Mouse (Mus musculus) Patski (cell line): ENCODE results near the gene Elavl2. TPM values are rescaled to one million over a fixed set of nuclear protein-coding genes. Genes with fewer than 3 reads are reported as not detected.

Experiments
- ATAC-seq: fragments of 100-300 bp; one replicate; pipeline ENCODE4 v1.8.0; 2021
- CTCF ChIA-PET: fragments of 350-600 bp; sonication (Branson Sonifier 250); formaldehyde crosslinking; loops from one replicate; lab custom pipeline; 2022; ENCODE audit warnings: inconsistent platforms; lab: Charles Lee
- POLR2A ChIA-PET: fragments of 350-600 bp; sonication (Branson Sonifier 250); formaldehyde crosslinking; loops from one replicate; lab custom pipeline; 2022; ENCODE audit warnings: antibody characterized with exemption, inconsistent platforms; lab: Charles Lee
- DNase-seq: peaks from one replicate; pipeline ENCODE4 v3.0.0-alpha.2; 2011; ENCODE audit warnings: low read depth, low spot score
- H3K27me3 ChIP-seq: fragments of 371-371 bp; one replicate; pipeline ENCODE4 v1.5.1; 2021
- CTCF ChIP-seq: fragments of 100-300 bp; IDR thresholded peaks from one replicate; pipeline ENCODE4 v1.5.1; 2021
- in situ Hi-C: fragments of 300-500 bp; cut with MboI; formaldehyde crosslinking; loops from 3 replicates; pipeline ENCODE4 v1.11.1; 2018; ENCODE audit warnings: low pct_unique_long_range_greater_than_20kb, mixed read lengths
- polyA plus RNA-seq: library from polyadenylated mRNA; unstranded; gene quantifications from one replicate; pipeline ENCODE4 v1.2.3, GENCODE M21; 2021

Elavl2 gene
- polyA plus RNA-seq, 1 experiment from 2014 or later = not detected

DNA sequence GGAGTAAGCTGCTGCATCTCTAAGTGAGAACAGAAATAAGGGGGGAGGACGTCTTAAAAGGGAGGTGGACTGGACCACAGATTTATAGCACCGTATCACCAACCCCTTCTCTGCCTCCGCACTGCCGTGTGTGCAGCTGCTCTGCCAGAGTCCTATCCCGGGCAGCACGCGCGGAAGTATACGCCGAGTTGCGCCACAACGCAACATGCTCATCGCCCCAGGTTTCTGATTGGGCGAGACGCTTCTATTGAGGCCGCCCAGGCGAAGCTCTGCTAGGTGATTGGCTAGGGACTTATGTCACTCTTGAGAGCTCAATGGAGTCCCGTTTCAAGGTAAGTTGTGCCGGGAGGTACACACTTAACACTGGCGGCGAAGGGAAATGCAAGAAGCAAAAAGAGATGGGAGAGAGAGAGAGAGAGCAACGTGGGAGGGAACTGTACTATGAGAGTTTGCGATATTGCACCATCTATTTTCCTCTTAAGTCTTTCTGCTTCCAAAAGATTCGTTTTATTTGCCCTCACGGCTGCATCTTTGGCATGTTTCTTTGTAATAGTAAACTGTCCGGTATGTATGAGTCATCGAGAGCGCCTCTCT is 24.2 kb downstream of the Elavl2 start:
- TF ChIP-seq CTCF = no peak
- peaks cover 16% of the 10 kb centered on the region for H3K27me3 ChIP-seq

DNA sequence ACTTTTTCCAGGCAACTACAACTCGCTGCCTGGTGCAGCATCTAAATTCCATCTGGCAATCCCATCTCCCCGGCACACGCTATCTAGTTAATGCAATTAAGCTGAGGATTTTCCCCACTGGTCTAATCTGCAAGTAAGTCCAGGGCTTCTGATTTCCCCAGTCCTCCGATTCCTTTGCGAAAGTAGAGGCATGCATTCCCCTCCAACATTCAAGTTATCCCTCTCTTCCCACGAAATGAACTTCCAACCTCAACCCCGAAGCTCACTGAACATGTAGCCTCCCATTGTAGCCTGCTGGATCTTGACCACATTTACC is 25.3 kb downstream of the Elavl2 start:
- CTCF ChIA-PET = interaction anchor here (0.9 to 1.3 kb wide), 2 partner anchors 12 to 558 kb away, joined by 3 read pairs; no protein-coding TSS in a partner anchor
- peaks cover 16% of the 10 kb centered on the region for H3K27me3 ChIP-seq
- in situ Hi-C loops = no loop called here
- no peak for ATAC-seq
- POLR2A ChIA-PET = no interaction called here
- no peak for DNase-seq
- TF ChIP-seq CTCF = no peak

More for the DNA sequence above, 24.2 kb downstream of the Elavl2 start:
- in situ Hi-C loops = no loop called here
- no peak for ATAC-seq
- CTCF ChIA-PET = no interaction called here
- DNase-seq = no peak
- POLR2A ChIA-PET = no interaction called here

DNA sequence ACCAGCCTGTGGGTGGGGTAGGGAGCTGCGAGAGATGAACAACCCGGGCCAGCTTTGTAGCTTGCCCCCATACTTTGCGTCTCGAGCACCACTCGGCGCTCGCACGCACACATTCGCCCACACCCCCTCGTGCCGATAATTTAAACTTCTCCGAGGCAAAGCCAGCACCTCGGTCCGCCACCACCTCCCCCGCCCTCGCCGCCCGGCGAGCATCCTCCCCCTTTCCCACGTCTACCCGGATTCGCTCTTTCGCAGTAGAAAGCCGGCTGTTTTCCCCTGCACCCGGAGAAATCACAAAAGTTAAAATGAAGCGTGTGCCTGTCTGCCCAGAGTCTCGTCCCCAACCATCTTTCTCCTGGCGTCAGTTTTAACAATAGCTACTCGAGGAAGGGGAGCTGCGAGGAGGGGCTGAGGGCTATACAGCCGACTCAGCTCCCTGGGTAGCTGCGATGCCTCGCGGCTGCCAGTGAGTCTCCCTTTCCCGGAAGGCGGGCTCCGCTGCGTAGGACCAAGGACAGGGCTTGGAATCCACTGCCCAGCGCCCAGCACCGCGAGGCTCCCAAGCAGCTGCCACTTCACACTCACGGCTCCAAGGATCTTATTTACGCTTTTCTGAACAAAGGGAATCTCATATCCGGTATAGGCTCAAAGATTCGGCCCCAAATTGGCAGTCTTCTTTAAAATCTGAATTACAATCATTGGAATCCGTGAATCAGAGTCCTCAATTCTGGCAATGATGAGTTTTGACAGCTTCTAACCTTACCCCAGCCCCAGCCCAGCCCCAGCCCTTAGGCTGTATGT is 25.8 kb downstream of the Elavl2 start:
- POLR2A ChIA-PET = no interaction called here

DNA sequence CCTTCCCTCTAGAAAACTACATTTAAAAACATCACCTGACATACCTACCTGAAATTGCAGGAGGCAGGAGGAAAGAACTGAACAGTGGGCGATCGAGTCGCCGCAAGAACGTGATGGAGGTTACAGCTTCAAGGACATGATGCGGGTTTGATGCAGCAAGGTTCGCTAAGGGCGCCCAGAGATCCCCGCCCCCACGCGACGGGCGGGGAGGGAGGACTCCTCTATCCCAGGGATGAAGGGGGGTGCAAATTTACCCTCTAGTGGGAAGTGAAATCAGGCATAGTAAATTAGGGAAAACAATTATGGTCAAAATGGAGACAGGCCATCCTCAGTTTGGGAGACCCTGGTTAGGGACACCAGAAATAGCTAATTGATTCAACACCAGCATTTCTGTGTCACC is 27.7 kb downstream of the Elavl2 start:
- H3K27me3 ChIP-seq = peaks cover 16% of the 10 kb centered on the region
- CTCF ChIA-PET = interaction anchor here (1.5 kb wide), 1 partner anchor 9 kb away, joined by 3 read pairs; no protein-coding TSS in a partner anchor
- no peak for TF ChIP-seq CTCF
- no peak for ATAC-seq
- POLR2A ChIA-PET = interaction anchor here (0.7 kb wide), 1 partner anchor 29 kb away, joined by 3 read pairs; no protein-coding TSS in a partner anchor
- no peak for DNase-seq
- in situ Hi-C loops = no loop called here

More for the DNA sequence above, 25.8 kb downstream of the Elavl2 start:
- in situ Hi-C loops = no loop called here
- DNase-seq = no peak
- CTCF ChIA-PET = interaction anchor here (0.9 to 1.3 kb wide), 2 partner anchors 13 to 558 kb away, joined by 3 read pairs; no protein-coding TSS in a partner anchor
- TF ChIP-seq CTCF = no peak
- peaks cover 16% of the 10 kb centered on the region for H3K27me3 ChIP-seq
- ATAC-seq = no peak

DNA sequence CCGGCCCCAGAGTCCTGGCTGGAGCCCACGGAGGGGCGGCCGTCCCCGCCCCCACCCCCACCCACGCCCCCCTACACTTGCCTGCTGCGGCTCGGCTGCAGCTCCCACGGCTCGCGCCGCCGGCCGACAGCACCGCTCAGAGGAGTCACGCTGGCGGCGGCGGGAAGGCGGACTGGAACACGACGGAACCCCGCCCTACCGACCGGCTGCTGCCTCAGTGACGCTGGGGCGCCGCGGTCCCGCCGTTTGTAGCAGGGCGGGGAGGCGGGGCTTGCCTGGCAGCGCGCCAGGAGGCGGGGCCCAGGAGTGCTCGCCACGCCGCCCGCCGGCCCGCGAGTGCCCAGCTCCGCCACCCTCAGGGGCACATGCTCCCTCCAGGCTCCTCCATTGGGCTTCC is 28.8 kb downstream of the Elavl2 start:
- POLR2A ChIA-PET = no interaction called here
- ATAC-seq (no peak), DNase-seq (no peak)
- H3K27me3 ChIP-seq = peaks cover 10% of the 10 kb centered on the region
- in situ Hi-C loops = no loop called here
- TF ChIP-seq CTCF = no peak
- CTCF ChIA-PET = interaction anchor here (1.5 kb wide), 1 partner anchor 10 kb away, joined by 3 read pairs; no protein-coding TSS in a partner anchor

DNA sequence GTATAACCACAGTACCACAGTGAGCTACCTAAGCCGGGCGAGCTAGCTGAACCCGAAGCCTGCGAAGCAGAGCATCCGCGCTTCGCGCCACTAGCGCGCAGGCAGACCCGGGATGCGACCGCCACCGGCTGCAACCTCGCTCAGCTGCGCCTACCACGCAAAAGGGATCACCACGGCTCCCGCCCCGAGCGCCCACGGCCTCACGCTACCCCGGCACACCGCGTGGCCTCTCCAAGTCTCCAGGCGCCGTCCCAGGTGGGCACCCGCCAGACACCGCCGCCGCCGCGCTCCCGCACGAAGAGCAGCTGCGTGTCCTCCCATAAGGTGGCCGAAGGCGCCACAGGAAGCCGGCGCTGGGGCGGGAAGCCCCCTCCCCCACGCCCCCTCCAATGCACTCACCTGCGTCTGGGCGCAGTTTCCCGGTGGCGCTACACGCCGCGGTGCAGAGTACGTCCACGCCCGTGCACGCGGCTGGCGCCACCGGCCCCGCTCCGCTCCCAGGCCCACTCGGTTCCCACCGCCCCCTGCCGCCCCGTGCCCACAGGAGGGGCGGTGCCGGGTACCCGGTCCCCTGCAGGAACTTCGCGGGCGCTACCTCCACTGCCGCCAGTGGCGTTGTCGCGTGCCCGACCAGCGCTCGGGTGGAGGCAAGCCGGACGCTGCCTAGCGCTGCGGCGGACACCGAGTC is 29.3 kb downstream of the Elavl2 start:
- peaks cover 5% of the 10 kb centered on the region for H3K27me3 ChIP-seq
- DNase-seq (no peak), ATAC-seq (no peak)
- ChIA-PET CTCF (no interaction called here), POLR2A (no interaction called here)
- no peak for TF ChIP-seq CTCF
- in situ Hi-C loops = no loop called here

DNA sequence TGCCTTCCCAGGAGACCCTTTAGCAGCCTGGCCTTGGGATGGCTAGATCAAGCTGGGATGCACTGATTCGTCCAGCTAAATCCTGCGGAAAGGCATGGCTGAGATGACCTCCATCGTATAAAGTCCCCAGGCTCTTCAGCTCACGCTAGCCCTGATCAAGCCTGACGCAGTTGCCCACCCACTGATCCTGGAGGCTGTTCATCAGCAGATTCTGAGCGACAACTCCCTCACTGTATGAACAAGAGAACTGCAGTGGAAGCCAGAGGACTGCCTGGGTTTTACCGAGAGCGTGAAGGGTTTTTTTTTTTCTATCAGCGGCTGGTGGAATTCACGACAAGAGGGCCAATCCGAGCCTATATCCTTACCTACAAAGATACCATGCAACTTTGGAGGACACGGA is 35.3 kb downstream of the Elavl2 start:
- ChIA-PET POLR2A (no interaction called here), CTCF (no interaction called here)
- ATAC-seq = no peak
- no peak for DNase-seq
- in situ Hi-C loops = no loop called here
- TF ChIP-seq CTCF = no peak
- H3K27me3 ChIP-seq = no peaks in the 10 kb centered on the region

GRCm38 (mm10) chr4:91363963-91364362 is 36.6 kb downstream of the Elavl2 start:
- no peaks in the 10 kb centered on the region for H3K27me3 ChIP-seq
- DNase-seq = no peak
- ChIA-PET POLR2A (no interaction called here), CTCF (no interaction called here)
- no peak for TF ChIP-seq CTCF
- in situ Hi-C loops = no loop called here
- no peak for ATAC-seq

DNA sequence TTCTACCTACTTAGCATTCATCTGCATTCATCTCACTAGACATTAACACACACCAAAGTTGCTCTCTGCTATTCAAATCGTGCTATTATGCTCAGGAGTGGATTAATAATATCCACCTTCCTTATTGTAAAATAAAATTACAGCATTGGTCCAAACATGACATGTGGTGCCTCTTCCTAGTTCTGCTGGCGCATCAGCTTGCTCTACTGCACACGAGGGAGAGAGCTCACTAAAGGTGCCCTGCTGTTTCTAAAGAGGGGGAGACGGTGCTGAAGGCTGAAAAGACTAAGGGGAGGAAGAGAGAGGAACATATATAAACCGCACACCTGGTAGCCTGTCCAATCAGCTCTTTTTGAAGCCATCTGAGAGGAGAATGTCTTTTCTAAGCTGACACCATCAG is 38.1 kb downstream of the Elavl2 start:
- CTCF ChIA-PET = no interaction called here
- ATAC-seq (no peak), DNase-seq (no peak)
- POLR2A ChIA-PET = no interaction called here
- TF ChIP-seq CTCF = no peak
- H3K27me3 ChIP-seq = no peaks in the 10 kb centered on the region
- in situ Hi-C loops = no loop called here

DNA sequence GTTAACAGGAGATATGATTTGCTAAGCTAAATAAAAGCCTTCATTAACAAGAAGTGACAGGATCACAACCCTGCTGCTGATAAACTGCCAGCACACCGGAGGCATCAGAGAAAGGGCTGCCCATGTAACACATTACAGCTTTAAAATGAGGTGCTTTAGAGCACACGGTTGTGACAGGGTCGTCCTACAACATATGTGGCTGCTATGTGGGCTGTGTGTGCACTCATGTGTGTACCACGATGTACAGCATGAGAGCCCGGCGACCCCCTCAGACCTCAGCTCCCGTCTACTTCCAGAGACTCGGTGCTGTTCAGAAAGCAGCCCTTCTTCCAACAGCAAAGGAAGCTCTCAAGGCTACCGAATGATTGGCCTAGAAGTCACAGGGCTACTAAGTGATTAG is 47.4 kb downstream of the Elavl2 start:
- H3K27me3 ChIP-seq = no peaks in the 10 kb centered on the region
- ChIA-PET CTCF (no interaction called here), POLR2A (no interaction called here)
- no peak for TF ChIP-seq CTCF
- no peak for ATAC-seq
- DNase-seq = no peak
- in situ Hi-C loops = no loop called here

DNA sequence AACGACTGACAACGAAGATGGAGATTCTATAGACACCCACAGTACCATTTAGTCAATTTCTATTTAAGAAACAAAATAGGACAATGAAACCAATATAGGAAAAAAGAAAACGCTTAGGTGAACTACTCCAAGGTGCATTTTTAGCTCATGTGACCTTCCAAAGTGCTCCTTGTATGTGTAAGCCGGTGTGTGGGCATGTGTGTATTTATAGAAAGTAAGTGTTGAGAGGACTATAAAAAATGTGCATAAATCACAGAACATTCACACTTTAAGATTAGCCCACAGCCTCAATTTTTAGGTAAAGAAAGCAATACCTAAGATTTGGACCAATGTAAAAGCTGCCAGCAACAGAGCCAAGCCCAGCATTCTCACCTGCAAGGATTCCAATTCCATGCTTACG is 51.0 kb downstream of the Elavl2 start:
- no peaks in the 10 kb centered on the region for H3K27me3 ChIP-seq
- ATAC-seq = no peak
- POLR2A ChIA-PET = no interaction called here
- TF ChIP-seq CTCF = no peak
- CTCF ChIA-PET = no interaction called here
- in situ Hi-C loops = no loop called here
- DNase-seq = no peak
